Mouse (Mus musculus): ENCODE results near the gene Pfdn2.

- TF ChIP-seq CTCF (IDR thresholded peaks at IDR 0.05): no peak
- no peak for TF ChIP-seq POLR2A (IDR thresholded peaks at IDR 0.05; ENCODE audit: insufficient read depth, low read depth, low read length)
- no peak for TF ChIP-seq EP300 (IDR thresholded peaks at IDR 0.05; ENCODE audit: insufficient read depth, low read depth, low read length)
Observed at GRCm38 (mm10) chr1:171342262-171343207, 2.9 kb upstream of the Pfdn2 start.

Data from heart, adult 2 months (tissue).